Mouse (Mus musculus) CD8-positive naive resting alpha-beta T cell, adult 2 months (primary cell): ENCODE results near the gene Olfr549.

Experiments
- DNase-seq, 2 experiments: peaks; one replicate each; pipeline ENCODE4 v3.0.0; 2022; ENCODE audit warnings: low read depth in 2 of 2, low spot score in 2 of 2

Gene Olfr549

GRCm38 (mm10) chr7:102591786-102592185 lies 42.1 kb downstream of the Olfr549 start, which contains the start of gene Olfr551:
Gene Olfr551 (minus strand): TSS chr7:102591886.
- no peak for DNase-seq

GRCm38 (mm10) chr7:102597378-102598031 lies 47.8 kb downstream of the Olfr549 start, which contains the start of gene Olfr552:
Gene Olfr552 (plus strand): TSS chr7:102597770.
- DNase-seq, result no peak
